Mouse (Mus musculus) limb, embryonic 15.5 days (tissue): ENCODE measurements around the gene Foxp1. TPM values are rescaled to one million over a fixed set of nuclear protein-coding genes. Genes with fewer than 3 reads are reported as not detected.
A peak's percentile ranks its signal among the peaks of the same experiment; 100 is the strongest.

Source experiments
- ATAC-seq: fragments of 200-750 bp; cut with Nextera tagmentation; 2 replicates; pipeline ENCODE4 v1.8.0; 2017; ENCODE audit warnings: low read depth, moderate TSS enrichment; ENCODE audit not compliant: insufficient number of reproducible peaks, low FRiP score, low TSS enrichment
- H3K27ac ChIP-seq: fragments of 300-500 bp; sonication (generic); 2 replicates; pipeline ENCODE4 v1.5.1; 2015; ENCODE audit warnings: moderate library complexity, mild to moderate bottlenecking, inconsistent platforms
- H3K27me3 ChIP-seq: fragments of 300-500 bp; sonication (generic); 2 replicates; pipeline ENCODE4 v1.6.1; 2015; ENCODE audit warnings: inconsistent platforms
- H3K36me3 ChIP-seq: fragments of 300-500 bp; sonication (generic); 2 replicates; pipeline ENCODE4 v1.6.1; 2015; ENCODE audit warnings: inconsistent platforms
- H3K4me1 ChIP-seq: fragments of 300-500 bp; sonication (generic); 2 replicates; pipeline ENCODE4 v1.6.1; 2015; ENCODE audit warnings: inconsistent platforms
- H3K4me2 ChIP-seq: fragments of 300-500 bp; sonication (generic); 2 replicates; pipeline ENCODE4 v1.6.1; 2015; ENCODE audit warnings: mild to moderate bottlenecking, inconsistent platforms
- H3K4me3 ChIP-seq: fragments of 300-500 bp; sonication (generic); 2 replicates; pipeline ENCODE4 v1.5.1; 2015; ENCODE audit warnings: mild to moderate bottlenecking, inconsistent platforms
- H3K9ac ChIP-seq: fragments of 300-500 bp; sonication (generic); 2 replicates; pipeline ENCODE4 v1.6.1; 2015; ENCODE audit warnings: inconsistent platforms
- H3K9me3 ChIP-seq: fragments of 300-500 bp; sonication (generic); 2 replicates; pipeline ENCODE4 v1.6.1; 2016; ENCODE audit warnings: inconsistent platforms
- WGBS: fragments of 180-500 bp; shearing (Covaris S2); methylation state at CpG from one replicate; pipeline ENCODE4 v1.1.7; 2015; 5-methylcytosine and 5-hydroxymethylcytosine counted together
- polyA plus RNA-seq: library from polyadenylated mRNA; unstranded; fragments of >200 nt; fragmentation: Nextera tagmentation; extraction: Ambion mirVana; gene quantifications from 2 replicates; pipeline ENCODE4 v1.2.1, GENCODE M21; 2015

Gene Foxp1
- polyA plus RNA-seq, 1 experiment from 2014 or later: 142 TPM

DNA sequence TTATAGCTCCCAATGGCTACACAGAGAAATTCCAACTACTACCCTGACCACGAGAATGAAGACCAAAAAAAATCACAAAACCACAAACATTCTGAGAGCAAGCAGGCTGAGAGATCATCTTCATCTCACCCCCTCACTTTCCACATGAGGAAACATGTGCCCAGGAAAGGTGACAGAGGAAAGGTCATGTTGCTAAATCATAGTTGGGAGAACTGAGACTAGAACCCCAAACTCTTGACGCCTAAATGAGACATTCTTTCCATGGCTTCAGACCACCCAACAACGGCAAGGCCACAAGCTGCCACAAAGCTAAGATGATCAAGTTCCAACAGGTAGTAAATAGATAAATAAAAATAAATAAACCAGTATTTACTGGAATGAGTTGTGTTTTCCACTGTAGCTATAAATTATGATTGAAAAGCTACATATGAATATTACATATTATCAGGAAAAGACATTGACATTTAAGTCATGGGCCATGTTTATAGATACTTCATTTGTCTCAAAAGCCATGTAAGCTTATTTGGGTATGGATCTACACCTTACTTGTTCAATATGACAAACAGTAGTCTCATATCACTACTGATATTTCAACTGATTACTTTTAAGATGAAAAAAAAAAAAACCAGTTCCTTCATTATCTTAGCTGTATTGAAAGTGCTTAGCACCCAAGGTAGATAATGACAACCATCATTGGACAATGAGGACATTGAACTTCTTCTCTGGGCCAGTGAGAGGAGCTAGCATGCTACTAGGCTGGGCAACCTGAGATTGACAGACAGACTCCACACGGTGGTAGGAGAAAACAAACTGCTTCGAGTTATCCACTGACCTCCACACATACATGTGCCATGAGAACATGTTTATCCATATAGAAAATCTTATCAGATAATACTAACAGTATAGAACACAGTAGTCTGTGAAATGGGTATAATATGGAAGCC, 476.4 kb downstream of the Foxp1 start:
- Histone ChIP-seq H3K9me3 (no peaks in the 10 kb centered on the region), H3K27me3 (no peaks in the 10 kb centered on the region), H3K4me3 (no peak overlapping the region), H3K4me1 (0 out of 2 replicates have a peak, but pooled peaks cover 2% of the 10 kb centered on the region), H3K36me3 (no peaks in the 10 kb centered on the region), H3K27ac (no peak overlapping the region), H3K9ac (no peak overlapping the region), H3K4me2 (no peak overlapping the region)
- ATAC-seq: no peak
- WGBS: 82% methylated on average over 5 of the region's 5 CpGs

DNA sequence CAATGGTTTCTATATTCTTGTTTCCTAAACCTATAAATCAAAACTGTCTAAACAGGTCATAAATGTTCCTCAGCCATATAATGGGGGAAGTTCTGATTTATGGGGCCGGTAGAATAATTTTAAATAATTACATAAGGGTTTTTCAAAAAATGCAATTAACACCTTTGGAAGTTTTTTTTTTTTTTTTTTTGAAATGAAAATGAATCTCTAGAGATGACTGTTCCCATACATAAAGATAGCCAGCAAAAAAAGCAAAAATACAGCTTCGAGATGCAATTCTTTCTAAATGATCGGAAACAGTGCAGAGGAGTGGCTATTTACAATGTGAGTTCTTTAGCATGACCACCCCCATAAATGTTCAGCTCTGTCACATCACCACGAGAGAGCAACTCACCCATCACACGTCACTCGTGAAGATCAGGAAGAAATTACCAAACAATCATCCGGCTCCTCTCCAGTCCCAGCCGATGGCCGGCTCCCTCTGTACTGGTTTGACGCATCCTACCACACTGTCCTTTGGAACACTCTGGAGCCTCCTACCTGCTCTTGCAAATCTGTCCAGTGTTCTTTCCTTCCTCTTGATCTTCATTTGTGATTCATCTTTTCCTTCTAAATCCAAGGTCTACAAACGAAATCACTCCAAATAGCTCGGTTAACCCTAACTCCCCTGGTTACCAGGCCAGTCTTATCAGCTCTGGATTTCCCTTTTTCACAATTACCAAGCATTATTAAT, 478.4 kb downstream of the Foxp1 start:
- Histone ChIP-seq H3K4me1 (0 out of 2 replicates have a peak, but pooled peaks cover 2% of the 10 kb centered on the region), H3K27me3 (no peaks in the 10 kb centered on the region), H3K27ac (no peak overlapping the region), H3K4me3 (no peak overlapping the region), H3K36me3 (no peaks in the 10 kb centered on the region), H3K4me2 (no peak overlapping the region), H3K9me3 (no peaks in the 10 kb centered on the region), H3K9ac (no peak overlapping the region)
- 55% methylated on average over 12 of the region's 12 CpGs for WGBS
- ATAC-seq: no peak

DNA sequence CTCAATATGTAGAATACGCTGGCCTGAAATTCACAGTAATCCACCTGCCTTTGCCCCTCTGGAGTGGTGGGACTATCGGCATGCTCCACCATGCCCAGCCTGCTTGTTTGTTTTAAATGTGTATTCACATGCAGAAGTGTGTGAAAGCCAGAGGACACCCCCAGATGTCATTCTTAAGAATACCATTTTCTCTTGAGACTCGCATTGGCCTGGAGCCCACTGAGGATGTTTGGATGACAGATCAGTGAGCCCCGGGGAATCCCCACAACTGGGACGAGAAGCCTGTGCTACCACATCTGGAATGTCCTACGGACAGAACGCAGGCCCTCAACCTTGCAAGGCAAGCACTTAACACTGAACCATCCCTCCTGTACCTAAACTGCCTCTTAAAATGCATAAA, 479.3 kb downstream of the Foxp1 start:
- WGBS: 70% methylated on average over 7 of the region's 7 CpGs
- Histone ChIP-seq H3K27ac (no peak overlapping the region), H3K4me3 (no peak overlapping the region), H3K9me3 (no peaks in the 10 kb centered on the region), H3K27me3 (no peaks in the 10 kb centered on the region), H3K36me3 (no peaks in the 10 kb centered on the region), H3K9ac (no peak overlapping the region), H3K4me2 (no peak overlapping the region), H3K4me1 (0 out of 2 replicates have a peak, but pooled peaks cover 2% of the 10 kb centered on the region)
- ATAC-seq: no peak

DNA sequence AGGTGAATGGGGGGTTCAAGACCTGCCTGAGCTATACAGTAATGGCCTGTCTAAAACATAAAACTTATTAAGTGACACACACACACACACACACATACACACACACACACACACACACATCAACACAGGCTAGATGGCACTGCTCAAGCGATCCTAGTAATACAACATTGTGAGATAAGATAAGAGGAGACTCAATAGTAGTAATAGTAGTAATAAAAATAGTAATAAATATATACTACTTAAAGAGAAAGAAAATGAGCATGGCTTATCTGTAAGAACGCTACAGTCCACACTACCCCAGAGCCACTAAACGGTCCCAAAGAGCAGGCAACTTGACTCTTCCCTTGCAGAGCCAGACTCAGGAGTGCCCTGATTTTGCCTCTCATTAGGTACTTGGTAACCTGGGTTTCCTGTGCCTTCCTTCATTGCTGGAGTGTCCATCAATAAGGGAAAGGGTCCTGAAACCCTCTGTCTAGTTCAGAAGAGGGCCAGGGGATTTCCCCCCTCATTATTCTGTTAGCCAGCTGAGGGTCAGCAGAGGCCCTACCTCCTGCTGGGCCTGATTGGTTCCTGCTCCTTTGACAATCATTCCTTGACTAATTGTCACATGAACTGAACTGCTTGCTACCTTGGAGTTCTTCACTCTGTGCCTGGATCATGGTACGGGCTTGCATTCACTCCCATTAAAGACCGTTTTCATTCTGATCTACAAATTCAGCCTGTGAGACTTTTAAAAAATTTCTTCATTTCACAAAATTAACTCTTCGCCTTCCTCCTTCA, 480.2 kb downstream of the Foxp1 start:
- Histone ChIP-seq H3K4me3 (no peak overlapping the region), H3K9ac (no peak overlapping the region), H3K36me3 (no peaks in the 10 kb centered on the region), H3K4me2 (no peak overlapping the region), H3K4me1 (0 out of 2 replicates have a peak, but pooled peaks cover 2% of the 10 kb centered on the region), H3K9me3 (no peaks in the 10 kb centered on the region), H3K27me3 (no peaks in the 10 kb centered on the region), H3K27ac (no peak overlapping the region)
- no peak for ATAC-seq
- 71% methylated on average over 6 of the region's 6 CpGs for WGBS

DNA sequence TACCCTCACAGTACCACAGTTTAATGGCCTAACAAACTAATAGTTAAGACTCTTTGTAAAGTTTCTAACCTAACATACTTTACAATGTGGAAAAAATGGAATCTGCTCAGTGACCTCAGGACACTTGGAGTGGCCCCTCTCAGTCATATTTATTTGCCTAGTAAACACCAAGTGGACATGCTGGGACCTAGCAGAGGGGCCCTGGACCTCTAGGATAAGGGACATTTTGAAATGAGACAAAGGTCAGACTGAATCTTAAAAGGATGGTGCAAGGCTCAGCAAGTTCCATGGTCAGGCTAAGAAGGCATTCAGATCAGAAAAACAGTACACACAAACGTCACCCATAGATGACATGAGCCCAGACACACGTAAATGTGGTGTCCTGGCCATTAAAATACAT, 483.5 kb downstream of the Foxp1 start:
- WGBS: 87% methylated on average over 2 of the region's 2 CpGs

DNA sequence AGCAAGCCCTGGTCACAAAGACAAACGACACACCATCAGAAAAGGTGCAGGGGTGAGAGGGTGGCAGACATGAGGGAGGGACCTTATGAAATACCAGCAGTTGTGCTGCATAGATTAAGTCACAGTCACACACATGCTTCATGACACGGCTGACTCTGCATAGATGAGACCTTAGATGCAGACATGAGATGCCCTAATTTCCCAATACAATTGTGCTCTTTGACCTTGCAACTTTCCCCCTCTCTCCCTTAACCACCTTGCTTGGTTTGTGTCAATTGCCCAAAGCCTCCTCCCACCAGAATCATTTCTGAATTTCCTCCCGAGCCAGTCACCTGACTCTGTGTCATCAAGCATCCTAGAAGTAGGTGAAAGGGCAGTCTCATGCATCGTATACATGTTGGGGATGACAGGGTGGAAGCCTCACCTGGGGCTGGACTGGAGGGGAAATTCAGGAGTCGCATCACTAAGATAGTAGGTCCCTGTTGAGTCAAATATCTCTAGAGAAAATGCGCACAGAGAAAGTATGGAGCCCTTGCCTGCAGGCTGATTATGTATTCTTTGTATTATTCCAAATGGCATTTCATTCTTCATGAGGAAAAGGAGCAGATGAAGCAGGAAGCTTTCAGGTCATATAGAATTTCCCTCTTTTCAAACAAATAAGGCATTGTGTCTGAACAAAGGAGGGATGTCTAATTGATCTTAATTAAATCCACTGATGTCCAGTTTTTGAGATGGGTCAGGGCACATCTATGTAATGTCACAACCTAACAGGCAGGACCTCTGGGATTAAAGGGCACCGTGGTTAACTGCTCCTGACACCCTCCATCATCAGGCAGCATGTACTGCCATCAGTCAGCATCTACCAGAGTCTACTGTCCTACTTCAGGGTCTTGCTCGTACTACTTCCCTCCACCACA, 486.8 kb downstream of the Foxp1 start:
- Histone ChIP-seq H3K9me3 (no peaks in the 10 kb centered on the region), H3K27me3 (no peaks in the 10 kb centered on the region), H3K4me3 (no peak overlapping the region), H3K27ac (no peak overlapping the region), H3K4me2 (no peak overlapping the region), H3K9ac (no peak overlapping the region), H3K4me1 (peaks cover 10% of the 10 kb centered on the region; the same call in 1 of the 2 replicates), H3K36me3 (no peaks in the 10 kb centered on the region)
- whole genome bisulfite sequencing: 83% methylated on average over 8 of the region's 8 CpGs
- no peak for ATAC-seq

More for the DNA sequence above, 483.5 kb downstream of the Foxp1 start:
- H3K4me2 ChIP-seq: no peak overlapping the region
- H3K27ac ChIP-seq: no peak overlapping the region
- no peak overlapping the region for H3K4me3 ChIP-seq
- no peak for ATAC-seq
- H3K27me3 ChIP-seq: no peaks in the 10 kb centered on the region
- no peaks in the 10 kb centered on the region for H3K9me3 ChIP-seq
- no peak overlapping the region for H3K9ac ChIP-seq
- H3K36me3 ChIP-seq: no peaks in the 10 kb centered on the region
- H3K4me1 ChIP-seq: 0 out of 2 replicates have a peak, but pooled peaks cover 2% of the 10 kb centered on the region

DNA sequence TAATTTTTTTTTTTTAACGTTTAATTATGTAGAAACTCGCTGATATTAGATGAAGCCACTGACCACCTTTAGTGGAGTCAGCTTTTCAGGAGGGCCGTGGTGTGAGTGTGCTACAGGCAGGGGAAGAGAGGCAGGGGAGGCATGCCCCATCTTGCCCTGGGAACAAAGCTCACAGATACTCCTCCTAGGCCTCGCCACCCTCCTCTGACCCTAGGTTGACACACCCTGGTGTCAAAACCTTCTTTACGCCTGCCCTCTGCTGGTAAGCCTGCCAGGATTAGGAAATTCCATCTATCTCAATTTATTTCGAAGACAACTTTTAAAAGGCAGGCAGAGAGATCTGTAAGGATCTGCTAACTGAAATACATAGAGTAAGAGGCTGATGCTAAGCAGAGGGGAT, 489.5 kb downstream of the Foxp1 start:
- WGBS: 43% methylated on average over 6 of the region's 6 CpGs
- Histone ChIP-seq H3K4me1 (peaks cover 18% of the 10 kb centered on the region; the same call in 1 of the 2 replicates), H3K27me3 (no peaks in the 10 kb centered on the region), H3K4me2 (no peak overlapping the region), H3K4me3 (no peak overlapping the region), H3K27ac (no peak overlapping the region), H3K9me3 (no peaks in the 10 kb centered on the region), H3K36me3 (no peaks in the 10 kb centered on the region), H3K9ac (no peak overlapping the region)
- ATAC-seq: no peak

DNA sequence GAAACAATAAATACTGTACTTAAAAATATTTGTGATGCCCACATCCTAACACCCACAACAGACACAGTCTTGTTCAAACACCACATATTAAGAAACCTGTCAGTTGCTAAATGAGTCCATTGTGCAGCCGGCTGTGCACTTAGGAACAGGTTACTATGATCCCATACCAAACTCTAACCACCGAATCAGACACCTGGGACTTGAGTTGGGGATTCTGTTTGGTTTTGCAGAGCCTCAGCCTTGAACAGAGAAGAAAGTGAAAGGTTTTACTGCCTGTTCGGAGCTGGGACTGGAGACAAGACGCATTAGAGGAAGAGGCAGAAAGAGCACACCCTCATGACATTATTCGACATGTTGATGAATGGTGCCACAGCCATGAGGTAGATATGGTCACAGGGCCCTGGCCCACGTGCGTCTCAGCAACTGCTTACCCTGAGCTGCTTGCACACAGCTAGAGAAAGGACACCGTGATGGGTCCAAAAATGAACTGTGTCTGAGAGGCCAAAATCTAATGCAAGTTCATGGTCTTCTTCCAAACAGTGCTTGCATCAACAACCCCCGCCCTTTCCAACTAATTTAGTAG, 491.1 kb downstream of the Foxp1 start:
- Histone ChIP-seq H3K4me2 (no peak overlapping the region), H3K36me3 (no peaks in the 10 kb centered on the region), H3K4me3 (no peak overlapping the region), H3K4me1 (peaks cover 24% of the 10 kb centered on the region), H3K27me3 (no peaks in the 10 kb centered on the region), H3K9me3 (no peaks in the 10 kb centered on the region), H3K27ac (0 out of 2 replicates have a peak overlapping the region, but pooled peaks have one; percentile 7), H3K9ac (no peak overlapping the region)
- no peak for ATAC-seq
- 64% methylated on average over 9 of the region's 9 CpGs for WGBS

DNA sequence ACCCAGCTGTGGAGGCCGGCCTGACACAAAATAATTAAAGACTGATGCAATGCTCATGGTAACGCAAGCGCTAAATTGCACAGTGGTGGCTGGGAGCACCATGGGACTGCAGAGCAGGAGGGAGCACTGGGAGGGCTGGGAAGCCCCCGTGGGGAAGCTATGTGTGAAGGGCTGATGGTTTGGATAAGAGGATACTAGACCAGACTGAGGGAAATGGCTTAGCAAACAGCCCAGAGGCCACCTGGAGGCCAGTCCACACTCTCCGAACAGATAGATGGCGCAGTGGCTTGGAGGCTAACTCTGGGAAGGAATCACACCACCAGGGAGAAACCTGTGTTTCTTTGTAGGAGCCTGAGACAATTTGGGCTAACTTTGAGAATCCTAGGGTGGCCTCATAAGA, 492.3 kb downstream of the Foxp1 start:
- peaks cover 30% of the 10 kb centered on the region for H3K4me1 ChIP-seq
- no peak overlapping the region for H3K4me2 ChIP-seq
- H3K9ac ChIP-seq: no peak overlapping the region
- no peak for ATAC-seq
- no peaks in the 10 kb centered on the region for H3K27me3 ChIP-seq
- H3K27ac ChIP-seq: no peak overlapping the region
- H3K4me3 ChIP-seq: no peak overlapping the region
- 48% methylated on average over 6 of the region's 6 CpGs for WGBS
- no peaks in the 10 kb centered on the region for H3K9me3 ChIP-seq
- no peaks in the 10 kb centered on the region for H3K36me3 ChIP-seq

DNA sequence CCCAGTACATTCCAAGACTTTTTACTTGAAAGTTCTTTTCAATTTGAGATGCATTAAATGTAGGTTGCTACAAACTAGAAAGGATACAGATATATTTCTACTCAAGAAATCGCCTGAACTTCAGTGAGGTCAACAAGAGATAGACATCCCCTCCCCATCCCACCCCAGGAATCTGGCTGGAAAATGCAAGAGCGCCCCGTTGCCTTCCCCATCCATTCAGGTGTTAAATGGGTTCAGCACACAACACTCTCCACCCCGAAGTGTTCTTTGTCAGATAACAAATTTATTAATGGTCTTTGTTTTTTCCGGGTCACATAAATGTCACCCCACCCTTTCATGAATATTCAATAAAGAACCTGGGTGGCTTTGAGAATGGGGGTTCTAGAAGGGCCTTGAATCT, 493.1 kb downstream of the Foxp1 start:
- no peak overlapping the region for H3K4me2 ChIP-seq
- H3K4me3 ChIP-seq: no peak overlapping the region
- H3K36me3 ChIP-seq: no peaks in the 10 kb centered on the region
- H3K27me3 ChIP-seq: no peaks in the 10 kb centered on the region
- WGBS: 50% methylated on average over 5 of the region's 5 CpGs
- no peaks in the 10 kb centered on the region for H3K9me3 ChIP-seq
- no peak overlapping the region for H3K9ac ChIP-seq
- no peak for ATAC-seq
- H3K27ac ChIP-seq: no peak overlapping the region
- H3K4me1 ChIP-seq: peaks cover 33% of the 10 kb centered on the region
